Mouse (Mus musculus) Muller cell, postnatal 12 days (primary cell): Measurements from ENCODE around the gene Olfr1118.
"Not testable (repeated sequence)": the region's sequence is repeated elsewhere in the genome, so short reads cannot be mapped to it uniquely, and the experiment has no call there.

Experiments used
- DNase-seq: peaks from one replicate; pipeline ENCODE4 v3.0.0-alpha.2; 2015; ENCODE audit errors: inconsistent ontology term

Olfr1118 gene

GRCm38 (mm10) chr2:87307281-87307680 lies at the start of gene Olfr1118:
TSS of gene Olfr1118 (plus strand) at chr2:87307581.
- DNase-seq = no peak

GRCm38 (mm10) chr2:87267234-87267633 lies 40.1 kb upstream of the Olfr1118 start, which contains the start of gene Olfr1116:
TSS of gene Olfr1116 (plus strand) at chr2:87267534.
- DNase-seq = no peak

GRCm38 (mm10) chr2:87293977-87294376 lies 13.4 kb upstream of the Olfr1118 start:
- DNase-seq = not testable (repeated sequence)

- DNase-seq = no peak
Measured at GRCm38 (mm10) chr2:87354515-87354914, 47.1 kb downstream of the Olfr1118 start, which contains the start of gene Olfr1120. TSS of gene Olfr1120 (plus strand) at chr2:87354815.

GRCm38 (mm10) chr2:87360121-87360520 lies 52.7 kb downstream of the Olfr1118 start:
- DNase-seq = not testable (repeated sequence)
